Mouse (Mus musculus): Measurements from ENCODE around the gene Hcn3.

Hcn3 gene

GRCm38 (mm10) chr3:89159616-89160344, at the start of gene Hcn3:
TSS of gene Hcn3 (minus strand) at chr3:89160196.
- DNase-seq (ENCODE audit: low read depth in 2 of 2, low spot score in 2 of 2) = peak; percentile 72 to 73

- DNase-seq (ENCODE audit: low read depth in 2 of 2, low spot score in 2 of 2) = no peak
Measured at GRCm38 (mm10) chr3:89209731-89210130, 49.7 kb upstream of the Hcn3 start.

GRCm38 (mm10) chr3:89208736-89209135, 48.7 kb upstream of the Hcn3 start:
- no peak for DNase-seq (ENCODE audit: low read depth in 2 of 2, low spot score in 2 of 2)

GRCm38 (mm10) chr3:89208075-89208657, 48.2 kb upstream of the Hcn3 start:
- DNase-seq (ENCODE audit: low read depth in 2 of 2, low spot score in 2 of 2) = no peak

- no peak for DNase-seq (ENCODE audit: low read depth in 2 of 2, low spot score in 2 of 2)
Measured at GRCm38 (mm10) chr3:89206695-89207094, 46.7 kb upstream of the Hcn3 start.

GRCm38 (mm10) chr3:89206079-89206478, 46.1 kb upstream of the Hcn3 start:
- DNase-seq (ENCODE audit: low read depth in 2 of 2, low spot score in 2 of 2) = no peak

GRCm38 (mm10) chr3:89203142-89203514, 43.1 kb upstream of the Hcn3 start:
- DNase-seq (ENCODE audit: low read depth in 2 of 2, low spot score in 2 of 2) = no peak

- peak; percentile 71 to 82 for DNase-seq (ENCODE audit: low read depth in 2 of 2, low spot score in 2 of 2)
Measured at GRCm38 (mm10) chr3:89202253-89203141, 42.5 kb upstream of the Hcn3 start, which contains the start of gene Gba. TSS of gene Gba (plus strand) at chr3:89202928.

- no peak for DNase-seq (ENCODE audit: low read depth in 2 of 2, low spot score in 2 of 2)
Measured at GRCm38 (mm10) chr3:89199839-89200238, 39.8 kb upstream of the Hcn3 start.

- DNase-seq (ENCODE audit: low read depth in 2 of 2, low spot score in 2 of 2) = peak; percentile 86
Measured at GRCm38 (mm10) chr3:89195979-89196877, 36.2 kb upstream of the Hcn3 start.

- DNase-seq (ENCODE audit: low read depth in 2 of 2, low spot score in 2 of 2) = peak; percentile 53 to 77
Measured at GRCm38 (mm10) chr3:89193853-89194252, 33.9 kb upstream of the Hcn3 start.

GRCm38 (mm10) chr3:89193351-89193750, 33.4 kb upstream of the Hcn3 start:
- DNase-seq (ENCODE audit: low read depth in 2 of 2, low spot score in 2 of 2) = no peak

- peak; percentile 47 to 68 for DNase-seq (ENCODE audit: low read depth in 2 of 2, low spot score in 2 of 2)
Measured at GRCm38 (mm10) chr3:89190436-89190835, 30.4 kb upstream of the Hcn3 start.

- peak in 1 of 2 experiments; percentile 33 for DNase-seq (ENCODE audit: low read depth in 2 of 2, low spot score in 2 of 2)
Measured at GRCm38 (mm10) chr3:89188478-89188875, 28.5 kb upstream of the Hcn3 start.

GRCm38 (mm10) chr3:89187690-89188477, 27.9 kb upstream of the Hcn3 start:
- peak; percentile 35 to 39 for DNase-seq (ENCODE audit: low read depth in 2 of 2, low spot score in 2 of 2)

GRCm38 (mm10) chr3:89187197-89187596, 27.2 kb upstream of the Hcn3 start:
- no peak for DNase-seq (ENCODE audit: low read depth in 2 of 2, low spot score in 2 of 2)

GRCm38 (mm10) chr3:89183959-89184315, 23.9 kb upstream of the Hcn3 start:
- DNase-seq (ENCODE audit: low read depth in 2 of 2, low spot score in 2 of 2) = no peak

- DNase-seq (ENCODE audit: low read depth in 2 of 2, low spot score in 2 of 2) = peak in 1 of 2 experiments; percentile 38
Measured at GRCm38 (mm10) chr3:89183058-89183958, 23.3 kb upstream of the Hcn3 start, which contains the start of gene Fam189b. TSS of gene Fam189b (plus strand) at chr3:89183143.

- no peak for DNase-seq (ENCODE audit: low read depth in 2 of 2, low spot score in 2 of 2)
Measured at GRCm38 (mm10) chr3:89182531-89183057, 22.6 kb upstream of the Hcn3 start.

All from CD8-positive naive resting alpha-beta T cell, adult 2 months (primary cell).